Mouse (Mus musculus) brain, embryonic 14.5 days (tissue): ENCODE measurements around the gene Scn7a.

Source experiments
- CTCF ChIP-seq: fragments of 200-500 bp; IDR thresholded peaks from 2 replicates; pipeline ENCODE4 v1.5.1; 2012; ENCODE audit warnings: inconsistent platforms, mild to moderate bottlenecking, moderate library complexity, borderline replicate concordance; ENCODE audit not compliant: insufficient read depth, insufficient read length; ENCODE audit errors: extremely low read depth
- POLR2A ChIP-seq: fragments of 200-500 bp; IDR thresholded peaks from 2 replicates; pipeline ENCODE4 v1.6.1; 2012; ENCODE audit warnings: mild to moderate bottlenecking, inconsistent platforms, borderline replicate concordance; ENCODE audit not compliant: poor library complexity, insufficient read depth, insufficient read length, severe bottlenecking; ENCODE audit errors: extremely low read depth

GRCm38 (mm10) chr2:66655431-66655830 is 129.3 kb downstream of the Scn7a start:
- no peak for TF ChIP-seq CTCF
- no peak for TF ChIP-seq POLR2A
